Mouse (Mus musculus) cortical plate, adult 2 months (tissue): Measurements from ENCODE around the gene Nars2. TPM values are rescaled to one million over a fixed set of nuclear protein-coding genes. Genes with fewer than 3 reads are reported as not detected.
"Not testable (repeated sequence)": the region's sequence is repeated elsewhere in the genome, so short reads cannot be mapped to it uniquely, and the experiment has no call there.

Experiments used
- H3K27ac ChIP-seq: fragments of 200-500 bp; 2 replicates; pipeline ENCODE4 v1.5.1; 2012; ENCODE audit warnings: low read length, control low read depth, inconsistent platforms; ENCODE audit not compliant: insufficient read depth
- H3K4me1 ChIP-seq: fragments of 200-500 bp; 2 replicates; pipeline ENCODE4 v1.6.1; 2011; ENCODE audit warnings: low read length; ENCODE audit not compliant: control insufficient read depth, insufficient read depth
- H3K4me3 ChIP-seq: fragments of 200-500 bp; 2 replicates; pipeline ENCODE4 v1.5.1; 2011; ENCODE audit warnings: mild to moderate bottlenecking, low read length, control low read depth; ENCODE audit not compliant: insufficient read depth
- CTCF ChIP-seq: fragments of 200-500 bp; IDR thresholded peaks from 2 replicates; pipeline ENCODE4 v1.5.1; 2011; ENCODE audit warnings: mild to moderate bottlenecking, control low read depth, low read length; ENCODE audit not compliant: insufficient read depth; ENCODE audit errors: extremely low read depth
- POLR2A ChIP-seq: fragments of 200-500 bp; IDR thresholded peaks from 2 replicates; pipeline ENCODE4 v1.6.1; 2011; ENCODE audit warnings: mild to moderate bottlenecking, low read length, control low read depth; ENCODE audit not compliant: insufficient read depth; ENCODE audit errors: extremely low read depth
- polyA plus RNA-seq: library from polyadenylated mRNA; depleted of rRNA; stranded (reverse); fragments of >200 nt; gene quantifications from 2 replicates; pipeline ENCODE4 v1.2.3, GENCODE M21; 2012

Gene Nars2
- polyA plus RNA-seq, 1 experiment, result 11.8 TPM

GRCm38 (mm10) chr7:96910310-96910960, 40.9 kb upstream of the Nars2 start:
- H3K4me3 ChIP-seq, result no peak overlapping the region
- no peaks in the 10 kb centered on the region for H3K4me1 ChIP-seq
- TF ChIP-seq CTCF (no peak), POLR2A (no peak)
- H3K27ac ChIP-seq, result no peak overlapping the region

GRCm38 (mm10) chr7:96914031-96914430, 37.3 kb upstream of the Nars2 start:
- H3K27ac ChIP-seq, result no peak overlapping the region
- no peak overlapping the region for H3K4me3 ChIP-seq
- H3K4me1 ChIP-seq, result no peaks in the 10 kb centered on the region
- TF ChIP-seq POLR2A, result no peak
- TF ChIP-seq CTCF, result peak; percentile 89

- H3K4me1 ChIP-seq, result no peaks in the 10 kb centered on the region
- TF ChIP-seq POLR2A, result no peak
- peak; percentile 93 for TF ChIP-seq CTCF
- H3K4me3 ChIP-seq, result no peak overlapping the region
- no peak overlapping the region for H3K27ac ChIP-seq
These were observed 35.7 kb upstream of the Nars2 start for GRCm38 (mm10) chr7:96915452-96916105.

GRCm38 (mm10) chr7:96920447-96921095, 30.7 kb upstream of the Nars2 start:
- H3K4me1 ChIP-seq, result no peaks in the 10 kb centered on the region
- TF ChIP-seq POLR2A, result no peak
- TF ChIP-seq CTCF, result no peak

GRCm38 (mm10) chr7:96922927-96923326, 28.4 kb upstream of the Nars2 start:
- H3K4me1 ChIP-seq, result no peaks in the 10 kb centered on the region
- TF ChIP-seq POLR2A (no peak), CTCF (no peak)
- H3K27ac ChIP-seq, result no peak overlapping the region
- H3K4me3 ChIP-seq, result no peak overlapping the region

More at GRCm38 (mm10) chr7:96920447-96921095, 30.7 kb upstream of the Nars2 start:
- no peak overlapping the region for H3K4me3 ChIP-seq
- no peak overlapping the region for H3K27ac ChIP-seq

- Histone ChIP-seq H3K4me1 (no peaks in the 10 kb centered on the region), H3K27ac (no peak overlapping the region), H3K4me3 (no peak overlapping the region)
- TF ChIP-seq CTCF (no peak), POLR2A (no peak)
These were observed 7.5 kb upstream of the Nars2 start for GRCm38 (mm10) chr7:96943715-96944377.

- not testable (repeated sequence) for H3K4me1 ChIP-seq, H3K27ac ChIP-seq, H3K4me3 ChIP-seq
These were observed 4.8 kb upstream of the Nars2 start for GRCm38 (mm10) chr7:96946501-96946900.

- Histone ChIP-seq H3K4me1 (peaks cover 5% of the 10 kb centered on the region), H3K27ac (no peak overlapping the region), H3K4me3 (peak overlapping the region; percentile 52)
- TF ChIP-seq POLR2A (no peak), CTCF (no peak)
These were observed 789 bp downstream of the Nars2 start for GRCm38 (mm10) chr7:96952094-96952493.

GRCm38 (mm10) chr7:96959168-96959567, 7.9 kb downstream of the Nars2 start:
- no peak for TF ChIP-seq CTCF
- TF ChIP-seq POLR2A, result no peak
- H3K27ac ChIP-seq, result no peak overlapping the region
- H3K4me3 ChIP-seq, result no peak overlapping the region
- no peaks in the 10 kb centered on the region for H3K4me1 ChIP-seq

GRCm38 (mm10) chr7:96967188-96967587, 15.9 kb downstream of the Nars2 start:
- no peak overlapping the region for H3K27ac ChIP-seq
- TF ChIP-seq CTCF, result no peak
- H3K4me3 ChIP-seq, result no peak overlapping the region
- peaks cover 2% of the 10 kb centered on the region; the same call in 1 of the 2 replicates for H3K4me1 ChIP-seq
